Mouse (Mus musculus) lung, embryonic 15.5 days (tissue): ENCODE data around the gene Furin. TPM values are rescaled to one million over a fixed set of nuclear protein-coding genes. Genes with fewer than 3 reads are reported as not detected.

Experiments
- ATAC-seq: fragments of 200-750 bp; cut with Nextera tagmentation; 2 replicates; pipeline ENCODE4 v1.8.0; 2017; ENCODE audit warnings: moderate number of reproducible peaks, borderline replicate concordance; ENCODE audit not compliant: low FRiP score, low TSS enrichment; ENCODE audit errors: extremely low read depth
- H3K27ac ChIP-seq: fragments of 300-500 bp; sonication (generic); 2 replicates; pipeline ENCODE4 v1.5.1; 2015; ENCODE audit warnings: moderate library complexity, mild to moderate bottlenecking, inconsistent platforms
- H3K27me3 ChIP-seq: fragments of 300-500 bp; sonication (generic); 2 replicates; pipeline ENCODE4 v1.6.1; 2015; ENCODE audit warnings: inconsistent platforms
- H3K36me3 ChIP-seq: fragments of 300-500 bp; sonication (generic); 2 replicates; pipeline ENCODE4 v1.6.1; 2015; ENCODE audit warnings: inconsistent platforms
- H3K4me1 ChIP-seq: fragments of 300-500 bp; sonication (generic); 2 replicates; pipeline ENCODE4 v1.6.1; 2015; ENCODE audit warnings: inconsistent platforms
- H3K4me2 ChIP-seq: fragments of 300-500 bp; sonication (generic); 2 replicates; pipeline ENCODE4 v1.6.1; 2015; ENCODE audit warnings: inconsistent platforms, mild to moderate bottlenecking, moderate library complexity
- H3K4me3 ChIP-seq: fragments of 300-500 bp; sonication (generic); 2 replicates; pipeline ENCODE4 v1.5.1; 2015; ENCODE audit warnings: mild to moderate bottlenecking, inconsistent platforms
- H3K9ac ChIP-seq: fragments of 300-500 bp; sonication (generic); 2 replicates; pipeline ENCODE4 v1.6.1; 2015; ENCODE audit warnings: inconsistent platforms
- H3K9me3 ChIP-seq: fragments of 300-500 bp; sonication (generic); 2 replicates; pipeline ENCODE4 v1.6.1; 2016; ENCODE audit warnings: inconsistent platforms
- WGBS: fragments of 180-500 bp; shearing (Covaris S2); methylation state at CpG from one replicate; pipeline ENCODE4 v1.1.7; 2015; 5-methylcytosine and 5-hydroxymethylcytosine counted together
- polyA plus RNA-seq: library from polyadenylated mRNA; unstranded; fragments of >200 nt; fragmentation: Nextera tagmentation; extraction: Ambion mirVana; gene quantifications from 2 replicates; pipeline ENCODE4 v1.2.1, GENCODE M21; 2015

The Furin gene
- polyA plus RNA-seq, 1 experiment from 2014 or later = 16.7 TPM

GRCm38 (mm10) chr7:80376192-80376591 is 29.0 kb downstream of the Furin start:
- no peak overlapping the region for H3K27ac ChIP-seq
- H3K4me2 ChIP-seq = no peak overlapping the region
- H3K9me3 ChIP-seq = no peaks in the 10 kb centered on the region
- no peak overlapping the region for H3K4me3 ChIP-seq
- no peak overlapping the region for H3K9ac ChIP-seq
- 0 out of 2 replicates have a peak, but pooled peaks cover 4% of the 10 kb centered on the region for H3K36me3 ChIP-seq
- ATAC-seq = no peak
- no peaks in the 10 kb centered on the region for H3K4me1 ChIP-seq
- H3K27me3 ChIP-seq = no peaks in the 10 kb centered on the region
- 74% methylated on average over 10 of the region's 10 CpGs for WGBS

GRCm38 (mm10) chr7:80375376-80376039 is 29.7 kb downstream of the Furin start:
- Histone ChIP-seq H3K27me3 (no peaks in the 10 kb centered on the region), H3K9ac (no peak overlapping the region), H3K4me1 (no peaks in the 10 kb centered on the region), H3K4me3 (no peak overlapping the region), H3K4me2 (no peak overlapping the region), H3K9me3 (no peaks in the 10 kb centered on the region), H3K36me3 (0 out of 2 replicates have a peak, but pooled peaks cover 4% of the 10 kb centered on the region), H3K27ac (no peak overlapping the region)
- 60% methylated on average over 9 of the region's 9 CpGs for WGBS
- no peak for ATAC-seq

GRCm38 (mm10) chr7:80374733-80375132 is 30.5 kb downstream of the Furin start:
- H3K9ac ChIP-seq = no peak overlapping the region
- H3K9me3 ChIP-seq = no peaks in the 10 kb centered on the region
- 83% methylated on average over 3 of the region's 3 CpGs for WGBS
- H3K27me3 ChIP-seq = no peaks in the 10 kb centered on the region
- H3K36me3 ChIP-seq = 0 out of 2 replicates have a peak, but pooled peaks cover 4% of the 10 kb centered on the region
- no peak overlapping the region for H3K4me2 ChIP-seq
- no peak for ATAC-seq
- H3K4me1 ChIP-seq = peaks cover 7% of the 10 kb centered on the region
- H3K27ac ChIP-seq = no peak overlapping the region
- no peak overlapping the region for H3K4me3 ChIP-seq

GRCm38 (mm10) chr7:80374280-80374679 is 31.0 kb downstream of the Furin start:
- H3K27me3 ChIP-seq = no peaks in the 10 kb centered on the region
- H3K36me3 ChIP-seq = no peaks in the 10 kb centered on the region
- no peaks in the 10 kb centered on the region for H3K9me3 ChIP-seq
- 49% methylated on average over 3 of the region's 3 CpGs for WGBS
- H3K4me2 ChIP-seq = no peak overlapping the region
- H3K4me1 ChIP-seq = peaks cover 11% of the 10 kb centered on the region
- no peak overlapping the region for H3K27ac ChIP-seq
- no peak overlapping the region for H3K9ac ChIP-seq
- no peak for ATAC-seq
- H3K4me3 ChIP-seq = no peak overlapping the region

- Histone ChIP-seq H3K4me3 (no peak overlapping the region), H3K4me2 (no peak overlapping the region), H3K9me3 (no peaks in the 10 kb centered on the region), H3K9ac (no peak overlapping the region), H3K27ac (no peak overlapping the region), H3K4me1 (peaks cover 15% of the 10 kb centered on the region), H3K27me3 (no peaks in the 10 kb centered on the region), H3K36me3 (no peaks in the 10 kb centered on the region)
- ATAC-seq = no peak
- WGBS = 83% methylated on average over 12 of the region's 12 CpGs
These were observed 31.4 kb downstream of the Furin start for GRCm38 (mm10) chr7:80373850-80374249.

- peaks cover 20% of the 10 kb centered on the region for H3K4me1 ChIP-seq
- peaks cover 3% of the 10 kb centered on the region; the same call in 1 of the 2 replicates for H3K36me3 ChIP-seq
- H3K4me3 ChIP-seq = no peak overlapping the region
- H3K9ac ChIP-seq = no peak overlapping the region
- H3K4me2 ChIP-seq = no peak overlapping the region
- 68% methylated on average over 4 of the region's 4 CpGs for WGBS
- H3K9me3 ChIP-seq = no peaks in the 10 kb centered on the region
- H3K27ac ChIP-seq = no peak overlapping the region
- H3K27me3 ChIP-seq = no peaks in the 10 kb centered on the region
- ATAC-seq = no peak
These were observed 31.9 kb downstream of the Furin start for GRCm38 (mm10) chr7:80373352-80373751.

- Histone ChIP-seq H3K4me3 (no peak overlapping the region), H3K27ac (no peak overlapping the region), H3K27me3 (no peaks in the 10 kb centered on the region), H3K4me2 (no peak overlapping the region), H3K36me3 (peaks cover 10% of the 10 kb centered on the region), H3K9ac (no peak overlapping the region), H3K9me3 (no peaks in the 10 kb centered on the region), H3K4me1 (peaks cover 20% of the 10 kb centered on the region)
- no peak for ATAC-seq
- 45% methylated on average over 2 of the region's 2 CpGs for WGBS
These were observed 32.6 kb downstream of the Furin start for GRCm38 (mm10) chr7:80372667-80373066.

- Histone ChIP-seq H3K27me3 (no peaks in the 10 kb centered on the region), H3K9me3 (no peaks in the 10 kb centered on the region), H3K27ac (no peak overlapping the region), H3K4me2 (no peak overlapping the region), H3K4me1 (peaks cover 20% of the 10 kb centered on the region), H3K9ac (no peak overlapping the region), H3K36me3 (peaks cover 15% of the 10 kb centered on the region), H3K4me3 (no peak overlapping the region)
- 67% methylated on average over 3 of the region's 3 CpGs for WGBS
- ATAC-seq = no peak
These were observed 33.1 kb downstream of the Furin start for GRCm38 (mm10) chr7:80372166-80372565.

GRCm38 (mm10) chr7:80371041-80371751 is 34.0 kb downstream of the Furin start, which contains the start of gene Man2a2:
Man2a2 (minus strand) TSS chr7:80371375.
- H3K27ac ChIP-seq = peak within 1 kb of the TSS; percentile 90
- peak within 1 kb of the TSS; percentile 74 for H3K4me2 ChIP-seq
- ATAC-seq = peak; percentile 68
- WGBS = under 1% methylated on average over 61 of the region's 86 CpGs
- no peaks in the 10 kb centered on the region for H3K27me3 ChIP-seq
- peak within 1 kb of the TSS; percentile 89 for H3K4me3 ChIP-seq
- no peaks in the 10 kb centered on the region for H3K9me3 ChIP-seq
- peaks cover 20% of the 10 kb centered on the region for H3K4me1 ChIP-seq
- peaks cover 24% of the 10 kb centered on the region for H3K36me3 ChIP-seq
- H3K9ac ChIP-seq = peak within 1 kb of the TSS; percentile 82

- peaks cover 20% of the 10 kb centered on the region for H3K4me1 ChIP-seq
- H3K9me3 ChIP-seq = no peaks in the 10 kb centered on the region
- ATAC-seq = peak; percentile 44
- H3K36me3 ChIP-seq = peaks cover 26% of the 10 kb centered on the region
- peak overlapping the region; percentile 74 for H3K4me2 ChIP-seq
- H3K4me3 ChIP-seq = peak overlapping the region; percentile 89
- no peaks in the 10 kb centered on the region for H3K27me3 ChIP-seq
- WGBS = under 1% methylated on average over 31 of the region's 31 CpGs
- H3K9ac ChIP-seq = peak overlapping the region; percentile 82
- peak overlapping the region; percentile 90 for H3K27ac ChIP-seq
These were observed 34.6 kb downstream of the Furin start for GRCm38 (mm10) chr7:80370649-80371040.

- 25% methylated on average over 4 of the region's 4 CpGs for WGBS
- Histone ChIP-seq H3K4me3 (peak overlapping the region; percentile 89), H3K27me3 (no peaks in the 10 kb centered on the region), H3K9ac (peak overlapping the region; percentile 82; the same call in 1 of the 2 replicates), H3K4me1 (peaks cover 20% of the 10 kb centered on the region), H3K9me3 (no peaks in the 10 kb centered on the region), H3K27ac (peak overlapping the region; percentile 90), H3K4me2 (peak overlapping the region; percentile 74), H3K36me3 (peaks cover 26% of the 10 kb centered on the region)
- ATAC-seq = peak; percentile 16; the same call in 1 of the 2 replicates
These were observed 35.2 kb downstream of the Furin start for GRCm38 (mm10) chr7:80369967-80370431.

- H3K27me3 ChIP-seq = no peaks in the 10 kb centered on the region
- peak overlapping the region; percentile 90 for H3K27ac ChIP-seq
- no peak overlapping the region for H3K9ac ChIP-seq
- H3K4me3 ChIP-seq = peak overlapping the region; percentile 89
- 60% methylated on average over 5 of the region's 5 CpGs for WGBS
- H3K36me3 ChIP-seq = peaks cover 28% of the 10 kb centered on the region
- peaks cover 20% of the 10 kb centered on the region for H3K4me1 ChIP-seq
- no peaks in the 10 kb centered on the region for H3K9me3 ChIP-seq
- H3K4me2 ChIP-seq = peak overlapping the region; percentile 74
- no peak for ATAC-seq
These were observed 35.8 kb downstream of the Furin start for GRCm38 (mm10) chr7:80369461-80369860.
